Mouse (Mus musculus) intestine, embryonic 16.5 days (tissue): Measurements from ENCODE around the gene Pcnx4. TPM values are rescaled to one million over a fixed set of nuclear protein-coding genes. Genes with fewer than 3 reads are reported as not detected.

Experiments used
- ATAC-seq: fragments of 200-750 bp; cut with Nextera tagmentation; 2 replicates; pipeline ENCODE4 v1.8.0; 2017; ENCODE audit warnings: moderate TSS enrichment, moderate library complexity
- H3K27ac ChIP-seq: fragments of 300-500 bp; sonication (generic); 2 replicates; pipeline ENCODE4 v1.5.1; 2014; ENCODE audit warnings: mild to moderate bottlenecking, low read length
- H3K27me3 ChIP-seq: fragments of 300-500 bp; sonication (generic); replicated peaks from 2 replicates; pipeline ENCODE4 v1.6.1; 2014; ENCODE audit warnings: low read length, control low read depth, mixed read lengths; ENCODE audit not compliant: control insufficient read depth, insufficient read depth
- H3K36me3 ChIP-seq: fragments of 300-500 bp; sonication (generic); 2 replicates; pipeline ENCODE4 v1.6.1; 2014; ENCODE audit warnings: low read length, control low read depth; ENCODE audit not compliant: control insufficient read depth, insufficient read depth
- H3K4me1 ChIP-seq: fragments of 300-500 bp; sonication (generic); 2 replicates; pipeline ENCODE4 v1.6.1; 2014; ENCODE audit warnings: low read length, control low read depth, mixed read lengths; ENCODE audit not compliant: control insufficient read depth, insufficient read depth
- H3K4me2 ChIP-seq: fragments of 300-500 bp; sonication (generic); 2 replicates; pipeline ENCODE4 v1.6.1; 2014; ENCODE audit warnings: low read depth, low read length, control low read depth
- H3K4me3 ChIP-seq: fragments of 300-500 bp; sonication (generic); 2 replicates; pipeline ENCODE4 v1.5.1; 2014; ENCODE audit warnings: mild to moderate bottlenecking, low read length
- H3K9ac ChIP-seq: fragments of 300-500 bp; sonication (generic); 2 replicates; pipeline ENCODE4 v1.6.1; 2014; ENCODE audit warnings: low read depth, low read length
- H3K9me3 ChIP-seq: fragments of 300-500 bp; sonication (generic); 2 replicates; pipeline ENCODE4 v1.6.1; 2016; ENCODE audit warnings: low read length, control low read depth; ENCODE audit not compliant: control insufficient read depth
- WGBS: fragments of 180-500 bp; shearing (Covaris S2); extraction: QIAGEN DNeasy Blood & Tissue Kit; methylation state at CpG from one replicate; pipeline ENCODE4 v1.1.7; 2014; 5-methylcytosine and 5-hydroxymethylcytosine counted together
- polyA plus RNA-seq: library from polyadenylated mRNA; unstranded; fragments of >200 nt; fragmentation: Nextera tagmentation; extraction: Ambion mirVana; gene quantifications from 2 replicates; pipeline ENCODE4 v1.2.1, GENCODE M21; 2015

Pcnx4 gene
- polyA plus RNA-seq, 1 experiment from 2014 or later = 6.8 TPM

- H3K4me3 ChIP-seq = no peak overlapping the region
- no peaks in the 10 kb centered on the region for H3K4me1 ChIP-seq
- whole genome bisulfite sequencing = 49% methylated on average over 5 of the region's 5 CpGs
- H3K4me2 ChIP-seq = no peak overlapping the region
- no peak overlapping the region for H3K27ac ChIP-seq
- no peak for ATAC-seq
- H3K9me3 ChIP-seq = no peaks in the 10 kb centered on the region
- H3K9ac ChIP-seq = no peak overlapping the region
- no peaks in the 10 kb centered on the region for H3K36me3 ChIP-seq
- H3K27me3 ChIP-seq = no peaks in the 10 kb centered on the region
Observed at GRCm38 (mm10) chr12:72519855-72520254, 16.3 kb upstream of the Pcnx4 start.

- H3K9ac ChIP-seq = no peak overlapping the region
- no peaks in the 10 kb centered on the region for H3K36me3 ChIP-seq
- no peaks in the 10 kb centered on the region for H3K9me3 ChIP-seq
- WGBS = 1% methylated on average over 2 of the region's 2 CpGs
- ATAC-seq = no peak
- H3K4me1 ChIP-seq = no peaks in the 10 kb centered on the region
- H3K27ac ChIP-seq = no peak overlapping the region
- H3K27me3 ChIP-seq = no peaks in the 10 kb centered on the region
- H3K4me3 ChIP-seq = no peak overlapping the region
- no peak overlapping the region for H3K4me2 ChIP-seq
Observed at GRCm38 (mm10) chr12:72520645-72521044, 15.5 kb upstream of the Pcnx4 start.

GRCm38 (mm10) chr12:72525588-72525987 is 10.6 kb upstream of the Pcnx4 start:
- Histone ChIP-seq H3K9ac (no peak overlapping the region), H3K4me3 (no peak overlapping the region), H3K27ac (no peak overlapping the region), H3K27me3 (no peaks in the 10 kb centered on the region), H3K36me3 (no peaks in the 10 kb centered on the region), H3K9me3 (no peaks in the 10 kb centered on the region), H3K4me1 (no peaks in the 10 kb centered on the region), H3K4me2 (no peak overlapping the region)
- WGBS = 73% methylated on average over 4 of the region's 4 CpGs
- no peak for ATAC-seq

GRCm38 (mm10) chr12:72532303-72532702 is 3.9 kb upstream of the Pcnx4 start:
- Histone ChIP-seq H3K4me2 (no peak overlapping the region), H3K36me3 (no peaks in the 10 kb centered on the region), H3K4me1 (no peaks in the 10 kb centered on the region), H3K27me3 (no peaks in the 10 kb centered on the region), H3K9ac (no peak overlapping the region), H3K9me3 (no peaks in the 10 kb centered on the region), H3K4me3 (no peak overlapping the region), H3K27ac (no peak overlapping the region)
- ATAC-seq = no peak
- 75% methylated on average over 7 of the region's 7 CpGs for WGBS

GRCm38 (mm10) chr12:72533986-72534385 is 2.2 kb upstream of the Pcnx4 start:
- no peak overlapping the region for H3K4me3 ChIP-seq
- H3K27ac ChIP-seq = no peak overlapping the region
- no peaks in the 10 kb centered on the region for H3K9me3 ChIP-seq
- no peak overlapping the region for H3K4me2 ChIP-seq
- H3K27me3 ChIP-seq = no peaks in the 10 kb centered on the region
- H3K4me1 ChIP-seq = no peaks in the 10 kb centered on the region
- WGBS = 87% methylated on average over 6 of the region's 6 CpGs
- no peak overlapping the region for H3K9ac ChIP-seq
- ATAC-seq = no peak
- H3K36me3 ChIP-seq = no peaks in the 10 kb centered on the region

- Histone ChIP-seq H3K4me1 (no peaks in the 10 kb centered on the region), H3K9me3 (no peaks in the 10 kb centered on the region), H3K36me3 (no peaks in the 10 kb centered on the region), H3K4me2 (peak overlapping the region; percentile 54), H3K9ac (peak overlapping the region; percentile 56), H3K27ac (no peak overlapping the region), H3K4me3 (peak overlapping the region; percentile 60), H3K27me3 (no peaks in the 10 kb centered on the region)
- WGBS = 34% methylated on average over 3 of the region's 3 CpGs
- no peak for ATAC-seq
Observed at GRCm38 (mm10) chr12:72535599-72535998, 584 bp upstream of the Pcnx4 start.

GRCm38 (mm10) chr12:72538571-72538970 is 2.4 kb downstream of the Pcnx4 start:
- H3K9ac ChIP-seq = no peak overlapping the region
- WGBS = 91% methylated on average over 10 of the region's 10 CpGs
- no peak overlapping the region for H3K27ac ChIP-seq
- H3K4me2 ChIP-seq = no peak overlapping the region
- H3K27me3 ChIP-seq = no peaks in the 10 kb centered on the region
- no peaks in the 10 kb centered on the region for H3K36me3 ChIP-seq
- no peaks in the 10 kb centered on the region for H3K4me1 ChIP-seq
- no peak overlapping the region for H3K4me3 ChIP-seq
- ATAC-seq = no peak
- H3K9me3 ChIP-seq = no peaks in the 10 kb centered on the region

GRCm38 (mm10) chr12:72554347-72554746 is 18.2 kb downstream of the Pcnx4 start:
- H3K27me3 ChIP-seq = no peaks in the 10 kb centered on the region
- no peak overlapping the region for H3K9ac ChIP-seq
- H3K9me3 ChIP-seq = no peaks in the 10 kb centered on the region
- no peak overlapping the region for H3K27ac ChIP-seq
- no peaks in the 10 kb centered on the region for H3K36me3 ChIP-seq
- no peak for ATAC-seq
- H3K4me3 ChIP-seq = no peak overlapping the region
- no peaks in the 10 kb centered on the region for H3K4me1 ChIP-seq
- 76% methylated on average over 4 of the region's 4 CpGs for WGBS
- no peak overlapping the region for H3K4me2 ChIP-seq

- H3K9me3 ChIP-seq = no peaks in the 10 kb centered on the region
- 77% methylated on average over 4 of the region's 4 CpGs for WGBS
- H3K27me3 ChIP-seq = no peaks in the 10 kb centered on the region
- ATAC-seq = no peak; the same call in 1 of the 2 replicates
- no peaks in the 10 kb centered on the region for H3K4me1 ChIP-seq
- H3K27ac ChIP-seq = no peak overlapping the region
- no peak overlapping the region for H3K4me2 ChIP-seq
- H3K36me3 ChIP-seq = no peaks in the 10 kb centered on the region
- no peak overlapping the region for H3K4me3 ChIP-seq
- no peak overlapping the region for H3K9ac ChIP-seq
Observed at GRCm38 (mm10) chr12:72564281-72564795, 28.2 kb downstream of the Pcnx4 start.

GRCm38 (mm10) chr12:72582021-72582420 is 45.8 kb downstream of the Pcnx4 start:
- no peak for ATAC-seq
- Histone ChIP-seq H3K27me3 (no peaks in the 10 kb centered on the region), H3K9me3 (no peaks in the 10 kb centered on the region), H3K36me3 (no peaks in the 10 kb centered on the region), H3K9ac (no peak overlapping the region), H3K4me2 (no peak overlapping the region), H3K27ac (no peak overlapping the region), H3K4me3 (no peak overlapping the region), H3K4me1 (no peaks in the 10 kb centered on the region)
- 91% methylated on average over 3 of the region's 3 CpGs for WGBS
